Mouse (Mus musculus): ENCODE data around the gene Dbil5. TPM values are rescaled to one million over a fixed set of nuclear protein-coding genes. Genes with fewer than 3 reads are reported as not detected.

Gene Dbil5
- polyA plus RNA-seq, 1 experiment from 2014 or later = 1.2 TPM

DNA sequence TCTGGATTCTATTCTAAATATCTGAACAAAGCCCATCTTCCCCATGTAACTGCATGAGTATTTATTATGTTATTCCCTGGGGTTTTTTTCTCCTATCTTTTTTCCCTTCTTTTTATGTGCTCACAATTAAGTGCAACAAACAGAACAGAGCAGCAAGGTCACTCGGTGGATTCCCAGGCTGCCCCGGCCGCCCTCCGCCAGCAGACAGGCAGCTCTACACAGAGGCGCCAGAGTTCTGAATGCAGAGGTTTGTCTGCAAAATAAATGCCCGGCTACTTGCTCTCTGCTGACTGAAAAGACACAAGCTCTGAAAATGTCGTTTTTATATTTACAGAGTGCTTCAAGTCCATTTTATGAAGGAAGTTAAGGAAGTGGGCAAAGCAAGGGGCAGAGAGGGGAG is 50.1 kb downstream of the Dbil5 start:
- no peak overlapping the region for H3K4me3 ChIP-seq (ENCODE audit: low read length)
- peaks cover 6% of the 10 kb centered on the region for H3K4me1 ChIP-seq (ENCODE audit: insufficient read depth, low read length)
- ATAC-seq (ENCODE audit: low FRiP score, low TSS enrichment) = no peak
- H3K9me3 ChIP-seq (ENCODE audit: low read length) = no peaks in the 10 kb centered on the region
- H3K4me2 ChIP-seq (replicated peaks; ENCODE audit: low read depth, low read length) = no peak overlapping the region
- no peak overlapping the region for H3K27ac ChIP-seq (ENCODE audit: low read length)
- WGBS = 66% methylated on average over 7 of the region's 7 CpGs
- no peaks in the 10 kb centered on the region for H3K27me3 ChIP-seq (ENCODE audit: insufficient read depth, low read length)
- H3K9ac ChIP-seq (replicated peaks; ENCODE audit: low read length) = no peak overlapping the region
- H3K36me3 ChIP-seq (ENCODE audit: insufficient read depth, low read length) = peaks cover 8% of the 10 kb centered on the region

DNA sequence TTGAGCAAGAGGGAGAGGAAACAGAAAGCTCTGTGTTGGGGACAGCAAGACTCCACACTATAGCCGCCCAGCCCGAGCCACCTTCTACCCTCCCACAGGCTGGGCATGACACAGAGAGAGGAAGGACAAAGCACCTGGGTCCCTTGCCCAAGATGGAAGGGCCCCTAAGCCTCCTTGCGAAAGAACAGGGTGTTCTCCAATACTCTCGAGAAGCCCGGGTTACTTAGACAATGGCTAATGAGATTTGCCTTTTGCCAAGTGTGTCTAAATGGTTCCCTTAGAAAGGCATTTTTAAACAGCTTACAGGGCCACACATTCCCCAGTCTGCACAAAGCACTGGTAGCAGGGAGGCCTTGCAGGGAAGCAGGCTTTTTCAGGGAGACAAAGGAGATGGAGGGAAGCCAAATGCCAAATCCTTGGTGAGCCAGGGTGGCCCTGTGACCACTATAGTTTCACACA is 50.6 kb downstream of the Dbil5 start:
- Histone ChIP-seq H3K4me3 (ENCODE audit: low read length) (no peak overlapping the region), H3K9ac (replicated peaks; ENCODE audit: low read length) (no peak overlapping the region), H3K27me3 (ENCODE audit: insufficient read depth, low read length) (no peaks in the 10 kb centered on the region), H3K4me1 (ENCODE audit: insufficient read depth, low read length) (0 out of 2 replicates have a peak, but pooled peaks cover under 1% of the 10 kb centered on the region), H3K4me2 (replicated peaks; ENCODE audit: low read depth, low read length) (no peak overlapping the region), H3K9me3 (ENCODE audit: low read length) (no peaks in the 10 kb centered on the region), H3K27ac (ENCODE audit: low read length) (no peak overlapping the region), H3K36me3 (ENCODE audit: insufficient read depth, low read length) (peaks cover 8% of the 10 kb centered on the region)
- 71% methylated on average over 5 of the region's 5 CpGs for WGBS
- ATAC-seq (ENCODE audit: low FRiP score, low TSS enrichment) = no peak

Other genes with a start within 250 kb of the Dbil5 start
- gene 1700016K19Rik, start 217.7 kb upstream of the Dbil5 start, polyA plus RNA-seq (2015; fragmentation: Nextera tagmentation; extraction: Ambion mirVana) = 0.39 and 0.70 TPM in 2 replicates
- gene Rflnb, start 189.8 kb upstream of the Dbil5 start, polyA plus RNA-seq (2015; fragmentation: Nextera tagmentation; extraction: Ambion mirVana) = 29.6 and 31.9 TPM in 2 replicates
- gene Vps53, start 38.0 kb upstream of the Dbil5 start, polyA plus RNA-seq (2015; fragmentation: Nextera tagmentation; extraction: Ambion mirVana) = 46.2 and 46.9 TPM in 2 replicates
- 27.0 and 28.6 TPM in 2 replicates for gene Fam57a, start 37.9 kb upstream of the Dbil5 start, polyA plus RNA-seq (2015; fragmentation: Nextera tagmentation; extraction: Ambion mirVana)
- gene Gemin4, start 56 bp downstream of the Dbil5 start, polyA plus RNA-seq (2015; fragmentation: Nextera tagmentation; extraction: Ambion mirVana) = 33.1 and 36.7 TPM in 2 replicates
- gene Mrm3, start 26.1 kb downstream of the Dbil5 start, polyA plus RNA-seq (2015; fragmentation: Nextera tagmentation; extraction: Ambion mirVana) = 28.7 and 29.1 TPM in 2 replicates
- 136 and 142 TPM in 2 replicates for gene Glod4, start 26.1 kb downstream of the Dbil5 start, polyA plus RNA-seq (2015; fragmentation: Nextera tagmentation; extraction: Ambion mirVana)
- gene Nxn, start 181.5 kb downstream of the Dbil5 start, polyA plus RNA-seq (2015; fragmentation: Nextera tagmentation; extraction: Ambion mirVana) = 26.9 and 29.5 TPM in 2 replicates
- gene Timm22, start 189.3 kb downstream of the Dbil5 start, polyA plus RNA-seq (2015; fragmentation: Nextera tagmentation; extraction: Ambion mirVana) = 106 and 112 TPM in 2 replicates

All from kidney, embryonic 16.5 days (tissue).